Mouse (Mus musculus) liver, adult 2 months (tissue): Measurements from ENCODE around the gene Ascc2.

Experiments
- CTCF ChIP-seq: fragments of 200-500 bp; IDR thresholded peaks from 2 replicates; pipeline ENCODE4 v1.5.1; 2011; ENCODE audit warnings: low read depth, low read length, control low read depth
- POLR2A ChIP-seq: fragments of 200-500 bp; IDR thresholded peaks from 2 replicates; pipeline ENCODE4 v1.6.1; 2011; ENCODE audit warnings: low read length, control low read depth; ENCODE audit not compliant: insufficient read depth; ENCODE audit errors: extremely low read depth

GRCm38 (mm10) chr11:4602691-4603441 is 34.7 kb upstream of the Ascc2 start:
- TF ChIP-seq POLR2A (no peak), CTCF (no peak)
